Mouse (Mus musculus) bone marrow, adult 2 months (tissue): Measurements from ENCODE around the gene Zkscan6.

Experiments used
- CTCF ChIP-seq: fragments of 200-500 bp; IDR thresholded peaks from 2 replicates; pipeline ENCODE4 v1.5.1; 2011; ENCODE audit warnings: low read length, control low read depth; ENCODE audit not compliant: control insufficient read depth, insufficient read depth
- POLR2A ChIP-seq: fragments of 200-500 bp; IDR thresholded peaks from 2 replicates; pipeline ENCODE4 v1.6.1; 2011; ENCODE audit warnings: low read depth, mild to moderate bottlenecking, control low read depth, low read length, borderline replicate concordance; ENCODE audit not compliant: control insufficient read depth

DNA sequence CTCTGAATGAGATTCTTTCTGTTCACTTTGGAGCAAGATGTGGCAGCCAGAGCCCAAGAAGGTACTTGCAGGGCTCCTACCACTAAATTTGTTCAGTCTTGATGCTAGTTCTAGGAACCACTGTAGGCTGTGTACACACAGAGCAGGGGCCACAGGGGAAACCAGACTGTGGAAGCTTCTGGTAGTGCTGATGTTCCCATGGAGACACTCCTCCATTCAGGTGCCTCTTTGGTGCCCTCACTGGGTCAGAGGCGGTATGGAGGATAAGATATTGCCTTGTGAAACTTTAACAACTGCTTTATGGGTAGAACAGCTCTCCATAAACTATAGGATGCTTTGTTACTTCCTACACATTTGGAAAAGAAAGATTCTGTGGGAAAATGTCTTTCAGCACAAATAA lies 45.1 kb downstream of the Zkscan6 start:
- TF ChIP-seq CTCF (no peak), POLR2A (no peak)
